Mouse (Mus musculus) hindbrain, postnatal 0 days (tissue): Measurements from ENCODE around the gene Tmem126a. TPM values are rescaled to one million over a fixed set of nuclear protein-coding genes. Genes with fewer than 3 reads are reported as not detected.

Experiments used
- ATAC-seq: fragments of 200-750 bp; cut with Nextera tagmentation; 2 replicates; pipeline ENCODE4 v1.8.0; 2017; ENCODE audit warnings: mild to moderate bottlenecking, moderate TSS enrichment, moderate library complexity
- DNase-seq: peaks from one replicate; pipeline ENCODE4 v3.0.0-alpha.2; 2015; ENCODE audit warnings: low spot score
- H3K27ac ChIP-seq: fragments of 300-500 bp; sonication (generic); 2 replicates; pipeline ENCODE4 v1.5.1; 2014; ENCODE audit warnings: mild to moderate bottlenecking
- H3K27me3 ChIP-seq: fragments of 300-500 bp; sonication (generic); 2 replicates; pipeline ENCODE4 v1.6.1; 2014; ENCODE audit warnings: low read length, mixed read lengths; ENCODE audit not compliant: insufficient read depth
- H3K36me3 ChIP-seq: fragments of 300-500 bp; sonication (generic); 2 replicates; pipeline ENCODE4 v1.6.1; 2014; ENCODE audit warnings: low read length, mixed read lengths; ENCODE audit not compliant: insufficient read depth
- H3K4me1 ChIP-seq: fragments of 300-500 bp; sonication (generic); 2 replicates; pipeline ENCODE4 v1.6.1; 2014; ENCODE audit warnings: antibody characterized with exemption, low read length, mixed read lengths; ENCODE audit not compliant: insufficient read depth
- H3K4me2 ChIP-seq: fragments of 300-500 bp; sonication (generic); 2 replicates; pipeline ENCODE4 v1.6.1; 2014; ENCODE audit warnings: low read depth, mild to moderate bottlenecking, low read length, moderate library complexity, mixed read lengths
- H3K4me3 ChIP-seq: fragments of 300-500 bp; sonication (generic); 2 replicates; pipeline ENCODE4 v1.5.1; 2014; ENCODE audit warnings: low read length
- H3K9ac ChIP-seq: fragments of 300-500 bp; sonication (generic); replicated peaks from 2 replicates; pipeline ENCODE4 v1.6.1; 2014; ENCODE audit warnings: mild to moderate bottlenecking, low read length, moderate library complexity, mixed read lengths
- H3K9me3 ChIP-seq: fragments of 300-500 bp; sonication (generic); 2 replicates; pipeline ENCODE4 v1.6.1; 2016; ENCODE audit warnings: low read length, mixed read lengths
- CTCF ChIP-seq: IDR thresholded peaks from 2 replicates; pipeline ENCODE4 v1.5.1; 2016; ENCODE audit warnings: antibody characterized with exemption, control low read depth, low read depth
- WGBS: fragments of 180-500 bp; shearing (Covaris S2); extraction: QIAGEN DNeasy Blood & Tissue Kit; methylation state at CpG from one replicate; pipeline ENCODE4 v1.1.7; 2014; 5-methylcytosine and 5-hydroxymethylcytosine counted together
- polyA plus RNA-seq: library from polyadenylated mRNA; unstranded; fragments of >200 nt; fragmentation: Nextera tagmentation; extraction: Ambion mirVana; gene quantifications from 2 replicates; pipeline ENCODE4 v1.2.1, GENCODE M21; 2015
- total RNA-seq: library from RNA; depleted of rRNA; stranded (reverse); fragments of >200 nt; gene quantifications from 2 replicates; pipeline ENCODE4 v1.2.3, GENCODE M21; 2014

The Tmem126a gene
- total and polyA plus RNA-seq, 2 experiments from 2014 or later: 55.9 to 139 TPM

DNA sequence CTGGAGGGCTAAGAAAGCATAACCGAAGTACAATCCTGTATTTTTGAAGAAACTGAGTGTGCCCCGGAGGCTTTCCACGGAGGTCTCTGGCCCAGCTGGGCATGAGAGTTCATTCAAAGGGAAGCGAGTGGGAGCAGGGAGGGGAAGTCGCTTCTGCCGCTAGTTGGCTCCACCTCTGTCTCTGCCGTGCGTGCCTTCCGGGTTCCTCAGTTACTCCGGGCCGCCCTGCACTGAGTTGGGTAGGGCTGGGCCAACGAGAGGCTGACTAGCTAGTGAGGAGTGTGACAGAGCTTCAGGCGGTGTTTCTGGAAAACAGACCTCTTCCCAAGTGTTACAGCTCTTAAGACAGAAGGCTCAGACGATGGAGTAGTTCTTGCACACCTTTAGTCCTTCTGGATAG is 3.9 kb upstream of the Tmem126a start:
- Histone ChIP-seq H3K27ac (no peak overlapping the region), H3K4me2 (no peak overlapping the region), H3K9me3 (no peaks in the 10 kb centered on the region), H3K27me3 (no peaks in the 10 kb centered on the region), H3K9ac (no peak overlapping the region), H3K4me3 (no peak overlapping the region), H3K36me3 (no peaks in the 10 kb centered on the region), H3K4me1 (no peaks in the 10 kb centered on the region)
- 0 out of 2 replicates have a peak, but pooled peaks have one; percentile 30 for TF ChIP-seq CTCF
- WGBS: 20% methylated on average over 14 of the region's 14 CpGs
- DNase-seq (no peak), ATAC-seq (no peak)

- 54% methylated on average over 10 of the region's 10 CpGs for WGBS
- Histone ChIP-seq H3K4me2 (no peak overlapping the region), H3K9ac (no peak overlapping the region)
These were observed 3.3 kb upstream of the Tmem126a start for GRCm38 (mm10) chr7:90460330-90460729.

DNA sequence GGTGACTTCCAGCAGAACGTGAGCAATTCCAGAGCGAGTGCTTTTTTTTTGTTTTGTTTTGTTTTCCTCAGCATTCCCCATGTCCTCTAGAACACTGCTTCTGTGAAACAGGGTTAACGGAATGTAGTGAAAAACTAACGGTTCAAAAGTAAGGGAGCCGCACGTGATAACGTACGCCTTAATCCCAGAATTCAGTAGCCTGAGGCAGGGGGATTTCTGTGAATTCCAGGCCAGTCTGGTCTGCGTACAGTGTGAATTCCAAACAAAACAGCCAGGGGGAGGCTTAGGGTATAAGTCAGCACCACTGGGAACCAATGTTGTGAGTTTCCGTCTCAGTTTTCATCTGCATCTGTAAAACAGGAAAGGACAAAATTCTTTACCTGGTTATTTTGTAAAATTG is 488 bp upstream of the Tmem126a start:
- ATAC-seq (peak; percentile 39), DNase-seq (peak; percentile 65)
- peak; percentile 39 for TF ChIP-seq CTCF
- Histone ChIP-seq H3K4me2 (peak overlapping the region; percentile 66), H3K9ac (peak overlapping the region; percentile 66), H3K36me3 (0 out of 2 replicates have a peak, but pooled peaks cover 9% of the 10 kb centered on the region), H3K9me3 (no peaks in the 10 kb centered on the region), H3K4me3 (peak overlapping the region; percentile 74), H3K4me1 (no peaks in the 10 kb centered on the region), H3K27me3 (no peaks in the 10 kb centered on the region), H3K27ac (peak overlapping the region; percentile 94)
- 10% methylated on average over 10 of the region's 10 CpGs for WGBS

More at GRCm38 (mm10) chr7:90460330-90460729, 3.3 kb upstream of the Tmem126a start:
- H3K27me3 ChIP-seq: no peaks in the 10 kb centered on the region
- no peak for ATAC-seq
- H3K4me3 ChIP-seq: no peak overlapping the region
- H3K27ac ChIP-seq: no peak overlapping the region
- DNase-seq: no peak
- H3K9me3 ChIP-seq: no peaks in the 10 kb centered on the region
- no peak for TF ChIP-seq CTCF
- H3K36me3 ChIP-seq: no peaks in the 10 kb centered on the region
- no peaks in the 10 kb centered on the region for H3K4me1 ChIP-seq

DNA sequence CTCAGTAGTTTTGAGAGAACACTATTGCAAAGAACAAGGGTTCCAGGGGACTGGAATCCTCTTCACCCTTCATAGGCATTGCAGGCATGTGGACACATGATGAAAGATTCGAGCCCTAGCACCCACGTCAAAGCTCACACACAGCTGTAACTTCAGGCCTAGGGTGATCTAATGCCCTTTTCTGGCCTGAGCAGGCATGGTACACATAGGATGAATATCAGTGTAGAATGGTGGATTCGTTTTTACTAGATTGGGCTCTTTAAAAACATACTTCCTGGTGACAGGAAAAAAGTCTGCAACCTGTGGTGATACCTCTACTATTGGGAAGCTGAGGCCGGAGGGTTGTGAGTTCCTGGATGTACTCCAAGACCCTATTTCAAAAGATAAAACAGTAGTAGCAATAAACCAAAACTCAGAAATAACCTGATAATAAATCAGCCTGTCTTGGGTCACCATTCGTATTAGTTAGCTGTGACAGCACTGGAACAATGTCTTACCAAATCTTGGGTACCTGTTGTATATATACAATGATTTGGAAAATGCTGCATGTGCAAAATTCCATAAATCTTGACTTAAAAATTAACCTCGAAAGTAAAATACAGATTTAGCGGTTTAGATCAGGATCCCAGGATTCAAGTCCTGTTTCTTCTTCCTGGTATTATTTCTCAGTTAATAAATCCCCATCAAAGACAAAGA is 732 bp downstream of the Tmem126a start:
- WGBS: 26% methylated on average over 7 of the region's 7 CpGs
- no peak for DNase-seq
- Histone ChIP-seq H3K4me1 (no peaks in the 10 kb centered on the region), H3K9me3 (no peaks in the 10 kb centered on the region), H3K4me2 (peak overlapping the region; percentile 66), H3K36me3 (0 out of 2 replicates have a peak, but pooled peaks cover 14% of the 10 kb centered on the region), H3K27ac (peak overlapping the region; percentile 94), H3K27me3 (no peaks in the 10 kb centered on the region), H3K9ac (peak overlapping the region; percentile 66), H3K4me3 (peak overlapping the region; percentile 74)
- ATAC-seq: no peak
- TF ChIP-seq CTCF: no peak

DNA sequence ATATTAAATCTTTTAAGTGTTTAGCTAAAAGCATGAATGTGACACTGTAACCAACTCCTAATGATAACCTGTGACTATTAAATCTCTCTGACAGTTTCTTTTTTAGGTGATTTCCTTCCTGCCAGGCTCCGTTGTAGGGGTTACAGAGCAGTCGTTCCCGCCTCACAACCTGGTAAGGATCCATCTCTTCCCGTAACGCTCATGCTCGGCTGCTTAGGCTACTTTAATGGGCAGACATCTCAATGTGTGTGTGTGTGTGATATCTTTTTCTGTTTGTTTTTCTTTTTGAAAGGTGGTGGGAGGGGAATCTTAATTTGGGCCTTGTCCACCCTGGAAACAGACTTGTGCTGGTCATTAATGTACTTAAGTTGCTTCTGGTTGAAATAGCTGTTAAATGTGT is 12.8 kb downstream of the Tmem126a start:
- no peak for ATAC-seq
- Histone ChIP-seq H3K9ac (peak overlapping the region; percentile 98), H3K9me3 (no peaks in the 10 kb centered on the region), H3K27ac (peak overlapping the region; percentile 99), H3K36me3 (no peaks in the 10 kb centered on the region; the same call in 1 of the 2 replicates), H3K4me3 (peak overlapping the region; percentile 90), H3K27me3 (no peaks in the 10 kb centered on the region), H3K4me1 (no peaks in the 10 kb centered on the region), H3K4me2 (peak overlapping the region; percentile 80)
- 0% methylated on average over 6 of the region's 6 CpGs for WGBS
- TF ChIP-seq CTCF: no peak
- DNase-seq: no peak

- ATAC-seq (peak; percentile 78), DNase-seq (peak; percentile 81)
- Histone ChIP-seq H3K4me2 (peak overlapping the region; percentile 80), H3K4me1 (no peaks in the 10 kb centered on the region), H3K9me3 (no peaks in the 10 kb centered on the region), H3K27me3 (no peaks in the 10 kb centered on the region), H3K27ac (peak overlapping the region; percentile 99), H3K36me3 (no peaks in the 10 kb centered on the region; the same call in 1 of the 2 replicates), H3K4me3 (peak overlapping the region; percentile 90), H3K9ac (peak overlapping the region; percentile 98)
- TF ChIP-seq CTCF: peak; percentile 50; the same call in 1 of the 2 replicates
- under 1% methylated on average over 102 of the region's 123 CpGs for WGBS
These were observed 13.6 kb downstream of the Tmem126a start for GRCm38 (mm10) chr7:90443101-90444091.
